Mouse (Mus musculus): ENCODE measurements at regions not wholly inside any gene's neighbourhood (a gene's known extent, or its start where the extent isn't known, plus 50 kb on each side); places are given as distances from the start of the nearest gene placed in this dataset.

DNA sequence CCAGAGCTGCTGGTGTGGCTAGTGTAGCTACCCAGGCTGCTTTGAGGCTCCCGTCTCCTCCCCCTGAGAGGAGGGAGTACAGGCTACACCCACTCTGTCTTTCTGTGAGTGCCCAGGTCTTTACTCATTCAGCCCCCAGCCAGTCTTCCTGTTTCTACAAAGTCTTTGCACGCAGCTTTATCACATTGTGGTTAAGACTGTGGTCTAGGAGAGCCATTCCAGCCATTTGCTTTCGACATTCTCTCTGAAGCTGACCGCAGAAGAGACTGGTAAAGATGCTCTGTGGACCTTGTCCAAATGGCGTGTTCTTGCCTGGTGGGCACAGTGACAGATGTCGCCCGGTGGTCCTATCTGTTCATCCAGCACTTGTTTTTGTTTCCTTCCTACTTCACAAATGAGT lies 62.0 kb downstream of the Tpra1 start:
- no peak for DNase-seq (ENCODE audit: low spot score)

DNA sequence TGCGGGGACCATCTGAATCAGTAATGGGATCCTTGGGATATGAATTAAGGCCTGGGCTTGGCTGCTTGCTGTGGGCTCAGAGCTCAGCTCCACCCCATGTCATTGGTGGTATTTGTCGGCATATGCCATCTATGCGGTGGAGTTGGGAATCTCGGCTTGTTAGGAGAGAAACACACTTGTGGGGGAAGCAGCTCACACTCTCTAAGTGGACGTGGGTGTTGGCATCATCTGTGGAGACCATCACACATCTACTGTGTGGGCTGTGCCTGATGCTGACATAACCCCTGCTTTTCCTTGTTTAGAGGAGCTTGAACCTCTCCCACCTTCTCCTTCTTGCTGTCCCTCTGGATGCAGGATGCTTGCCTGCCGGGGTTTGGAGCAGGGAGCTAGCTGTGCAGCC lies 62.9 kb downstream of the Tpra1 start:
- no peak for DNase-seq (ENCODE audit: low spot score)

DNA sequence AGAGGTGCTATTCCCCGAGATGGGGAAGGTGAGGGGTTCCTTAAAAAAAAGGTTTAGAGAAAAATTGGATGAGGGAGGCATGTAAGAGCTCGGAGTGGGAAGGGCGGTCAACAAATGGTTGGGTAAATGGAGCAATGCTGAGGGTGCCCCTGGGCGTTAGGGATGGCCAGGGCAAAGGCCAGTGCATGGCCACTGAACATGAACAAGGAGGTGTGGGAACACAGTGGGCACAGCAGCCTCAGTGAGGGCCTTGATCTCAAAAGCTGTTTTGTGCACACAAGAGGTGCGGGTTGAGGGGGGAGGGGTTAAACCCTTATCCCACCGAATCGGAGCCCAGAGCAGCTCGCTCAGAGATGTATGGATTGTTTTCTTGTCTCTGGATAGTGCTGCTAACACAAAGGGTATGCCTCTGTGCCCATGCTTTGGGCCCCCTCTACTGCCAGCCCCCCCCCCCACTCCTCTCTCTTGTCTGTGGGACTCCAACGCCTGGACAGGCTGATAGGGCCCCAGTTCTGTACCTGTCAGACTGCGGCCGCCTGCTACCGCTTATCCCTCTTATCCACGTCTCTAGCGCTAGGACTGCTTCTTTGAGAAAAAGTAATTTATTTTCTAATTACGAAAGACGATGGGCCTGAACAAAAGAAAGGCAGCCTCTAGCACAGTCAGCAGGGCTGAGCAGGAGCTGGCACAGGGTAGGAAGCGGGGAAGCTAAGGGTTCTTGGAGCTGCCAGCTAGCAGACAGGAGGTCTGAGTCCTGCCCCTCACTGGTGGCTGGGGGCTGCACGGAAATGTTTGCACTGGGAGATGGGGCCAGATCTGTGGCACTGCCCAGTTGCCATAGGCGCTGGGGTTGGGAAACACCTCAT lies 63.5 kb downstream of the Tpra1 start:
- DNase-seq (ENCODE audit: low spot score) = no peak

DNA sequence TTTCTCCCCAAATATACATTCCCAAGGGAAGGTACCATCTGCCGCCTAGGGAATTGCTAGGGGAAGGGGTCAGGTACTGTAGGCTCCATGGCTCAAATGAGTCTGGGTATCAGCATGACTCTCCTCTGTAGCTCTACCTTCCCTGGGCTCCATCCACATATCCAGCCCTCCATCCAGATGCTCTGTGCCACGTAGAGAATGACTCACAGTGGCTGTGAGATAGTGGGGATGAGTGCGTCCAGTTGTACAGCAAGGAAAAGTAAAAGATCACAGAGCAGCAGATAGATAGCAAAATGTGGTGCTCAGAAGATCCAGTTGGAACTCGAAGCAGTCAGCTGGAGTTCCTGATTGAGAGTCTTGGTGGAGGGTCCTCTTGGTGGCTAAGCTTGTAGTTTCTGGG lies 64.5 kb downstream of the Tpra1 start:
- DNase-seq (ENCODE audit: low spot score) = no peak

DNA sequence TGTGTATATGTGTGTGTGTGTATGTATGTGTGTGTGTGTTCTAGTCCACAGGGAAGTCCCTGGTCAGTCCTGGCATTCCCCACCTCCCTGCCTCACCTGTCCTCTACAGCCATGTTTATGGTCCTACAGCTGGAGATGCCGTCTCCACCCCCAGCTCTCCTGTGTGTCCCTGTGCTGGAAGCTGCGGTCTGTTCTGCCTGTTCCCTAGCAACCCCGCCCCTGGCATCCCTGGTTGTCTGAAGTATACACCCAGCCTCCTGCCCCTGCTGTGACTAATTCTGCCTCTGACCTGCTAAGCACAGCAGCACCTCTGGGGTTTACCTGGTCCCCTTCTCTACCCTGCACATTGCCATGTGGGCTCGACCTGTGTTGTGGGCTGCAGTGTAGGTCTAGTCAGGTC lies 66.8 kb downstream of the Tpra1 start:
- no peak for DNase-seq (ENCODE audit: low spot score)

DNA sequence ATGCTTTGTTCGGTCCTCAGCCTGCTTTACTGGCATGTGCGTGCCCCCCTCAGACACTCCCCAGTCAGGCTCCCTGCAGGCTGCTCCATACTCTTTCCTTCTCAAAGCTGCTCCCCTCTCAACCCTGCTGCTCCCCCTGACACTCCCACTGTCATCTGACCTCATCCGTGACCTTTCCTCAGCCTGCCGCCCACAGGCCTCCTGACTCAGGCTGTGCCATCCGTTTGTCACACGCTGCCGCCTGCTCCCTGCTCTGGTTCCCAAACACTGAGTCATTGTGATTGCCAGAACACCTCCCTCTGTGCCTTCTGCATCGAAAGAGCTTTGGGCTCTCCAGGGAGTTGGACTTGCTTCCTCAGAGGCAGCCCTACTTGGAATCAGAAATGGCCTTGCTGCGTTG lies 69.7 kb downstream of the Tpra1 start:
- DNase-seq (ENCODE audit: low spot score) = no peak

DNA sequence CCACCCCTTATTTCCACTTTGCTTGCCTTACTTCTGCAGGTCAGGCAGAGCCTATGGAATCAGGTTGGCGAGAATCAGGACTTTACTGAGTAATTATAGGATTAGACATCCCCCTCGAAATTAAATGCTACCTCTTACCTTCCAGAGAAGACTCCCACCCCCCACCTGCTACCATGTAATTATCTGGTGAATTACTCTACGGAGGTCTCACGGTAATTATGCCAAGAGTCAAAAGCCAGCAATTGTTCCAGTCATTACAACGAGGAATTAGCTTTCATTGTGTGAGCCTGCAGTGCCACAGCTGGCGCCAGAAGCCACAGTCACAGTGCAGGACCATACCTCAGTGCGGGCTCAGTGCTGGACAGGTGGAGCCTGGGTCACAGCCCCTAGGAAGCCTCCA lies 72.4 kb downstream of the Tpra1 start:
- no peak for DNase-seq (ENCODE audit: low spot score)

DNA sequence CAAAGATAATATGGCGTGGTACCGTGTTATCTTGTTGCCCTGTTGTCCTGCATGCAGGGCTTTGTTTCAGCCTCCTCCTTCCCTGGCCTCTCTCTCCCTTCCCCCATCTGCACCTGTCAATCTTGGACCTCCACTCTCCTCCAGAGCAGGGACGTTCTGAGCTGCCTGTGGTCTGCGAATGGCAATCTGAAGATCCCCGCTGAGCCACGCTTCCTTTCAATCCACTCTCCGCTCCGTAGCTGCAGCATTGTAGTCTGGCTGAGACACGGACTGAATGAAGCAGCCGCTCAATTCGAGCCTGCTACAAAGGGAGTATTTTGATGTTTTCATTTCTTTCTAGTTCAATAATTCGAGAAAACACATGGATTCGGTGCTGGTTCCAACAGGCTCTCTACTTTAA lies 74.5 kb downstream of the Tpra1 start:
- no peak for DNase-seq (ENCODE audit: low spot score)

DNA sequence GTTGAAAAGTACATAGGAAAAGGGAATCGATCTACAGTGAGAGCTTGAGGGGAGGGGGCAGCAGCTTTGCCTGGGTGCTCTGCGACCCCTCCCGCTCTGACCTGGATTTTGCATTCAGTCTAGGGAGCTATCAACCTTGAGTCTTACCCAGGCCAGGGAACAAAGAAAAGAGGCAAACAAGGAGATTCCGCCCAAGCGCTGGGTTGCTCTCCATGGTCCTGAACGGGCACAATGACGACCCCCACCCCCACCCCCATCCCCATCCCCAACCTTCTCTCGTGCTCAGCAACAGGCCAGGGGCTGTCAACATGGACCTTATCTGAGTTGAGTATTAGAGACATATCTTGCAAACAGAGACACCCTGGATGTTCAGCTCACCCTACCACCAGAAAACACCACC lies 74.9 kb downstream of the Tpra1 start:
- DNase-seq (ENCODE audit: low spot score) = no peak

DNA sequence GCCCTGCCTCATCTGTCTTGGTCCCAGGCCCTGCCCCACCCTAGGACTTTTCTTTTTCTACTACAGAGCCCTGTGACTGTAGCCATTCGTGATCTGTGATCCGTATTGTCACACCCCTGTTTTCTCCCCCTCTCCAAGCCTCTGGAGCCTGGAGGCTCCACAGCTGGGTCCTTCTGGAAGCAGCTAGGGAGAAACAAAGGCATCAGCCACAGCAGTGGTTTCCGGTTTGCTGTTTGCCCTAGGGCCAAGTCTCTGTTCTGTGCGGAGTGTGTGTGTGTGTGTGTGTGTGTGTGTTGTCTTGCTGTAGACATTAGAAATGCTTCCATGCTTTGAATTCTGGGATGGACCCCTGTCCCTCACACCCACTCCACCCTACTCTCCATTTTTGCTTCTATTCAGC lies 76.9 kb downstream of the Tpra1 start:
- no peak for DNase-seq (ENCODE audit: low spot score)

DNA sequence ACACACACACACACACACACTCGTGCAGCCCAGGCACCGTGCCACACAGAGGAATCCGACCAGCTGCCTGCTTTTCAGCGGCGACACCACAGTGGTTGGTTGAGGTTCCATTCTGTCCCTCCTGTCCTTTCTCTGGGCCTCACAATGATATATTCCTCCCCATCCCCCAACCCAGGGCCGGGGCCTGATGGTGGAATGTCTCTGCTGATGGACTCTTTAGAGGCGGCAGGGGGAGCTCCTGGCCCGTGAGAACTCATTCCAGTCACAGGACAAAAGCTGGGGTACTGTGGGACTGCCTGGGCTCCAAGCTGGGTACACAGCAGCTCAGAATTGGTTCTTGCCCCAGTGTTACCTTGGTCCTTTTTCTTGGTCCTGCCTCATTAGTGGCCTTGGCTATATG lies 78.1 kb downstream of the Tpra1 start:
- peak; percentile 50 for DNase-seq (ENCODE audit: low spot score)

DNA sequence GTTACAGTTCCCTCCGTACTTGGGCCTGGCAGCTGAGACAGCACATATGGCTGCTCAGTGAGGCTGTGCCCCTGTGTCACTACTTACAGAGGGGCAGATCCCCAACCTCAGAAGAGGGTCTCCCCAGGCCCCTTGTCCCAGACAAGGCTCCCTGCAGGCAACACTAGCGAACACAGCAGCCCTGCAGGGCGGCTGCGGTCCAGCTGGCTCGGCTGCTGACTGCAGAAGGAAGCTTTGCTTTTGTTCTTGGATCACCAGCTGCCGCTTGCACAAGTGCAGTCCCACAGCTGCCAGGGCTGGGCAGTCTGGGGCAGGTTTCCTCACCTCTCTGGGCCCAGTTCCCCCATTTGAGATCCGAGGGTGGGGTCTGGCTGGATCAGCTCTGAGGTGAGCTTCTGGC lies 79.5 kb downstream of the Tpra1 start:
- no peak for DNase-seq (ENCODE audit: low spot score)

DNA sequence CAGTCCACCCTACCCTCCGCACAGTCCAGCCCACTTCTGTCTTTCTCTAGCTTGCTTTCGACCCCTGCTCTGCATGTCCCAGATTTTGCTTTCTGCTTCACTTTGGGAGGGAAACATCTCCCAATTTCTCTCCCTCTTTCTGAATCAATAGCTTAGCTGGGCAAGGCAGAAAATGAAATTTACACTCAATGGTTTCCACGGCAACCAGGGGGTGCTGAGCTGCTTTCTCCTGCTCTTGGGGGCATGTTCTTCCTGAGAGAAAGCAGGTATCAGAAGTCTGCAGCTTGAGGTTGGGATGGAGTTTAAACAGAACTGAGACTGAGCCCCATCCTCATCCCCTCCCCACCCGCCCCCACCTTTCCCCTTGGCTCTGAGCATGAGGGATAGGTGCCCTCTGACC lies 82.1 kb downstream of the Tpra1 start:
- no peak for DNase-seq (ENCODE audit: low spot score)

DNA sequence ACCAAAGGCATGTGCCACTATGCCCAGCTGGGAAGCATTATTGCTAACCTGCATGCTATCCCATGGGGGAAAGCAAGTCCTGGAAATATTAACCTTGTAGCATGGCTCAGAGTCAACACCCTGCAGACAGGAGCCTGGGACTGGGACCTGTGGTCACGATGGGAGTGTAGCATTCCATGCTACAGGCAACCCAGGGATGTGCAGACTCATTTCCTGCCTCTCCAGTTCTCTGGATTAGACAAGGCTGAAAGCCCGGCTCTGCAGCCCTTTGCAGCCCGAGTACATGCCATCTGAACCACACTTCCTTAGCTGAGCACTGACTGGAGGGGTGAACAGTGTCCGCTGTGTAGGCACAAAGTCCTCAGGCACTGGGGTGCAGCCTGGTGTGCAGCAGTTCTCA lies 82.8 kb downstream of the Tpra1 start:
- no peak for DNase-seq (ENCODE audit: low spot score)

DNA sequence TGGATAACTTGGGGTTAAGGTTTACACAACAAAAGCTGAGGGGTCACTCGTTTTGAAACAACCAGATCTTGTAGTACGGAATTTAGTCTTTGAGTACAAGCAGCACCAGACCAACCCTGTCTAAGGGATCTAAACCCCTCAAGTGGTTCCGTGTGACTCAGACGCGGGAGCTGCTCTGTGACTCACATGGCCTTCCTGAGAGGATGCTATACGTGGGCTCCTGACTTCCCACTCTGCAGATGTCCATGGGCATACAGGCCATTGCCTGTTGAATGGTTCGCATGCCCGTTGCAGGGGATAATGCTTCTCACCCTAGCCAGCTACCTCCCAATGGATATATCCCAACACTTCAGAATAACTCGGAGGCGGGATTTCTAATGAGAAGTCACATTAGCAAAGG lies 86.5 kb downstream of the Tpra1 start:
- no peak for DNase-seq (ENCODE audit: low spot score)

DNA sequence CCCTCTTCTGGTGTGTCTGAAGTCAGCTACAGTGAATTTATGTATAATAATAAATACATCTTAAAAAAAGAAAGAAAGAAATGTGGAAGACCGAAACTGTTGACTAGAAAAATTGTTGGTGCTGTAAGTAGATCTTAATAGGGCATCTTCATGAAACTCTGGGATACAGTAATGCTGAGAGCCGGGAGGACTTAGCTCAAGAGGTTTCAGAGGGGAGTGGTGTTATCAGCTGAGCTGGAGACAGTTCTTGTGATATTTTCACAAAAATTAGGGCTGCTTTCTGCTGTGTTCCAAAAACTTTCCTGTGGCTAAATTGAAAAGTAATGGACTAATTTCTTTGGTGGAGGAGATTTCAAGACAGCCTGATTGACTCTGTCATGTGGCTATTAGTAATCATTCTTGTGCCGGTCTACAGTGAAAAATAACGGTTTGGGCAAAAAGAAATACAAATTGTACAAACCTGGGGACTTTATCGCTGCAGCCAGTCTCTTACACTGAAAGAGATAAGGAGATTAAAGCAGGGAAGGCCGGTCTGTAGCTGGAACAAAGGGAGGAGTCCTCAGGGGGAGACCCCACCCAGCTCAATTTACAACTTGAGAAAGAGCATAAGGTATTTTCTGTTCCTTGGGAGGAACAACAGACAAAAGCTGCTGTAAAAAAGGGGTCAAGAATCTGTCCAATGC lies 87.7 kb downstream of the Tpra1 start:
- DNase-seq (ENCODE audit: low spot score) = no peak

DNA sequence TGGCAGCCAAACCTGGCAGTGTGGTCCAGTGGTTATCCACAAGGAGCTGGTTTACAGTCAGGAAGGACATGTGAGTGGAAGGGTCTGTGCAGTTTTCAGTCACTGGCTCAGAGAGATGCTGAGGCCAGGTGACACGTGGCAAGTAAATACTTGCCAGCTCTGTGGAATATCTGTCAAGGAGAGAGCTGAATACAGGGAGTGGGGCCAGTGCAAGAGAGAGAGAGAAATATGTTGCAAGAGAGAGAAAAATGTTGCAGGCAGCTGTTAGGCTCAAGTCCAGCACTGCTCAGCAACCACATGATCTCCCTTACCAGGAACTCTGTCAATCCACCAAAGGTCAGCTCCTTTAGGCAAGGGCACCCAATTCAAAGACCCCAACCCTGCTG lies 88.2 kb downstream of the Tpra1 start:
- peak; percentile 63 for DNase-seq (ENCODE audit: low spot score)

DNA sequence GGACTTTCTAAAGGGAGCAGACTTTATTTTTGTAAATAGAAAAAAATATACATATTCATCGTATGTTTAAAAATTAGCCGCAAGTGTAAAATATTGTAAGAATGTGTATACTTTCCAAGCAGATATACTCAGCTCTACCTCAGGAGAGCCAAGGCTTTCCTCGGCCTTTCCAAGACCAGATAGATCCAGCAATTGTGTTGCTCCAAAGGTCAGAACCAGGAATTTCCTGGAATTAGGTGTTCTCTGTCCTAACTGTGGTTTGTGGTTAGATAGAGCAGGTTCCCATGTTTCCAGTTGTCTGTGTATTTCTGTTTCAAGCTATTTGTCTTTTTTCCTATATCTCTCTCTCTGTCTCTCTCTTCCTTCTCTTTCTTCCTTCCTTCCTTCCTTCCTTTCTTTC lies 93.0 kb downstream of the Tpra1 start:
- peak; percentile 53 for DNase-seq (ENCODE audit: low spot score)

DNA sequence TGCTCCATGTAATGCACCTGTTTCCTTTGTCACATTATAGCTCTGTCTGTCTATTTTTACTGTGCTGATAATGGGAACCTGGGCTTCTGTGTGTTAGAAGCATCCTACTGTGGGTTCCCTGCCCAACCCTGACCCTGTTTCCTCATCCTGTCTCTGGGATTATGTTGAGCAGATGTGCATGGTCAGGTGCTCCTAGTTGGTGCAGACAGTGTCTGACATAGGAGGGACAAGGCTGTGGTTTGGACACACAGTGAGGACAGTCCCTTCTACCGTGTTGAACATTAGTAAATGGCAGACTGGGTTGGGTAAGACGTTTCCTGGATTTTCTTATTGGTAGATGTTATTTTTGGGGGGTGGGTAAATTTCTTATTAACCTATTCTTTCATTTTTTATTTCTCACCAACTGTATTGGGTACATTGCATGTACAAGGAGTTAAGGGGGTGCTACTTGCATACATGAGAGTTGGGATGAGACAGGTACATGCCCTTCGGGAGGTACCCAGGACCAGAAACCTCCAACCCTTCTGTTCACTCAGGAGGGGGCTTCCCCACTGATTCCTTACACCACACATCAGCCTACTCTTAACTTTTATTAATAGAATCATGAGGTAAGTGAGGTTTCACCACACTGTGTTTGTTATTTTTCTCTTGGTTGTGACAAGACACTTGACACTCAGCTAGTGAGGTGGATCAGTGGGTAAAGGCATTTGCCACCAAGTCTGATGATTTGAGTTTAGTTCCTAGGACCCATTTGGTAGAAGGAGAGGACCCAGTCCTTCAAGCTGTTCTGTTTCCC lies 97.1 kb downstream of the Tpra1 start:
- DNase-seq (ENCODE audit: low spot score) = no peak

DNA sequence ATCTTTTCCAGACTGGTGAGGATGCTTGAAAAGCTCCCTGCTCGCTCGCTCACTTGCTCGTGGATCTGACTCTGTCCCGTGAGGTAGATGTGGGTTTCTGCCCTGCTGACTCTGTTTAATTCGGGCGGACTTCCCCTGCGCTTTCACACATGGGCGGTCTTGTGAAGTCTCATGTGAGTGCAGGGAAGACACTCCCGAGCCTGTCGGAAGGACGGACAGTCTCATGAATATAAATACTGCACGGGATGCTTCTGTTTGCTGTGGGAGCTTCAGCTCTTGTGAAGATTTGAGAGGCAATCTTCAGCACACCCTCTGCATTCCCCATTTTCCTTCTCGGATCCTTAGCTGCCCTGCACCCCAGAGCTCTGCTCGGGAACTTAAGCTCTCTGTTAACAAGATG lies 98.3 kb downstream of the Tpra1 start:
- DNase-seq (ENCODE audit: low spot score) = no peak

DNA sequence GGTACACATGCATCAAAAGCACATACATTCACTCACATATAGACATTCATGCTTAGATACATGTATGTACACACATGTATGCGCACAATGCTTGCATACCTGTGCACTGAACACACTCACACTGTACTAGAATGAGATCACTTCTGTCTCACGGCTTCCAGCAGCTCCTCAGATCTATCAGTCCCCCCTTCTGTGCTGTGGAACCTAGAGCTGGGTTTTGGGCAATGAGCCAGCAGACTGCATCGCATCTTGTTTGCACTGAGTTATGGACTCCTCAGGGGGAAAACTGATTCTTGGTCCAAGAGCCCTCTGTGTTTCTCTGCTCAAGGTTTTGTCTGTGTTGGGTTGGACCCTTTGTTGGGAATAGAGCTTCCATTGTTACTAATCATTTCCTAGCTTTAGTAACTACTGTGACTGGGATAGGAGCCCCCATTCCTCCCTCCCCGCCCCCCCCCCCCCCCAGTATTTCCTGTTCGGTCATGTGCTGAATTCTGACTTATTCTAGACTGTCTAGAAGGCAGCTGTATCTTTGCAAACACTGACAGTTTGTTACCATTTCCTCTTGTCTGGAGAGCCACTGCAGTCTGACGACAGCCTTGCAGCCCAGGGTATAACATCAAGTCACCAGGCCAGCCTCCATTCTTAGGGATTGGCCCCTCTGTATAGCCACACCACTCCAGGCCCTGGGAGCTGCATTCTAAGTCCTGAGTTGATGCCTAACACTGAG lies 101.3 kb downstream of the Tpra1 start:
- DNase-seq (ENCODE audit: low spot score) = no peak

DNA sequence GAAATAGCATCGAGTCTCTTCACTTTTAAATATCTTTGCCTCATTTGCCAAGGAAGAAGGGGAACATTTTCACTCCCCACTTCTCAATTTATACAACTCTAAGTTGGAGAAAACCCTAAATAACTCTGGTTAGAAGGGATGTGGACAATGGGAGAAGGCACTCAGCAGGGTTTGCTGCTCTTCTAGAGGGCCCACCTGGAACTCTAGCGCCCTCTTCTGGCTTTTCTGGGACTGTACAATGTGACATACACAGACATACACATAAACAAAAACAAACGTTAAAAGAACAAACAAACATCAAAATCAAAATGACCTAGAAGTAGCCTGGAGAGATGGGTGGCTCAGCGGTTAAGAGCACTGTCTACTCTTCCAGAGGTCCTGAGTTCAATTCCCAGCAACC lies 103.0 kb downstream of the Tpra1 start:
- DNase-seq (ENCODE audit: low spot score) = no peak

Measured in yolk sac, embryonic 10.5 days (tissue).